Mouse (Mus musculus): ENCODE data around the gene Gdpd5.

GRCm38 (mm10) chr7:99482637-99483036 lies 101.4 kb downstream of the Gdpd5 start:
- TF ChIP-seq CTCF (IDR thresholded peaks at IDR 0.05) (no peak), EP300 (IDR thresholded peaks at IDR 0.05; ENCODE audit: insufficient read depth, low read depth, low read length) (no peak)
